Mouse (Mus musculus): ENCODE measurements around the gene Zbtb20.

DNA sequence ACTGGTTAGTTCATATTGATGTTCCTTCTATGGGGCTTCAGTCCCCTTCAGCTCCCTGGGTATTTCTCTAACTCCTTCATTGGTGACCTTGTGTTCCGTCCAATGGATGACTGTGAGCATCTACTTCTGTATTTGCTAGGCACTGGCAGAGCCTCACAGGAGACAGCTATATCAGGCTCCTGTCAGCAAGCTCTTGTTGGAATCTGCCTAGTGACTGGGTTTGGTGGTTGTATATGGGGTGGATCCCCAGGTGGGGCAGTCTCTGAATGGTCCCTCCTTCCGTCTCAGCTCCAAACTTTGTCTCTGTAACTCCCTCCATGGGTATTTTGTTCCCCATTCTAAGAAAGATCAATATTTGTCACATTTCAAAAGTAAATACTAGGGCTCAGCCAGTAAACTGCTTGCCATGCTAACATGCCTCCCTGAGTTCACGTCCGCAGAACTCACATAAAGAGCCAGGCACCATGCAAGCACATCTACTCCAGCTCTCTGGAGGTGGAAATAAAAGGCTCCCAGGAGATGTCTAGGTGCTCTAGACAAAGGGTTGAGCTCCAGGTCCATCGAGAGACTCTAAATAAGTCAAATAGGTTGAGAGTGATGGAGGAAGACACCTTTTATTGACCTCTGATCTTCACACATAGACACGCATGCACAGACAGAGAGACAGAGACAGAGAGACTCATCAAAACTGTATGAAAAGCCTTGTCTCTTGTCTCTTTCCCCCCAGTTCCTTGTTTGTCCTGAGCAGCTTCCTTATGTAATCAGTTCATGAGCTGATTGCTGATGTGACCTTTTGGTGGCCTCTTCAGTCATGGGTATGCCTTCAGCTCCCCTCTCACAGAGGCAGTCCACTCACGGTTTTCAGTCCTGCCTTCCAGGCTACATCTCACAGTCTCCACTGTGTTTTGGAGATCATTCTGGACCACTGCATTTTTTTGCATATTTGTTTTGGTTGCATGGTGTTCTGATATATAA, 504.0 kb downstream of the Zbtb20 start:
- TF ChIP-seq CTCF (IDR thresholded peaks at IDR 0.05; ENCODE audit: control insufficient read depth, insufficient read depth, insufficient replicate concordance, low read depth, low read length) (no peak), POLR2A (IDR thresholded peaks at IDR 0.05; ENCODE audit: control insufficient read depth, low read depth, low read length) (no peak)
